Mouse (Mus musculus): ENCODE data around the gene Fbxw7.

DNA sequence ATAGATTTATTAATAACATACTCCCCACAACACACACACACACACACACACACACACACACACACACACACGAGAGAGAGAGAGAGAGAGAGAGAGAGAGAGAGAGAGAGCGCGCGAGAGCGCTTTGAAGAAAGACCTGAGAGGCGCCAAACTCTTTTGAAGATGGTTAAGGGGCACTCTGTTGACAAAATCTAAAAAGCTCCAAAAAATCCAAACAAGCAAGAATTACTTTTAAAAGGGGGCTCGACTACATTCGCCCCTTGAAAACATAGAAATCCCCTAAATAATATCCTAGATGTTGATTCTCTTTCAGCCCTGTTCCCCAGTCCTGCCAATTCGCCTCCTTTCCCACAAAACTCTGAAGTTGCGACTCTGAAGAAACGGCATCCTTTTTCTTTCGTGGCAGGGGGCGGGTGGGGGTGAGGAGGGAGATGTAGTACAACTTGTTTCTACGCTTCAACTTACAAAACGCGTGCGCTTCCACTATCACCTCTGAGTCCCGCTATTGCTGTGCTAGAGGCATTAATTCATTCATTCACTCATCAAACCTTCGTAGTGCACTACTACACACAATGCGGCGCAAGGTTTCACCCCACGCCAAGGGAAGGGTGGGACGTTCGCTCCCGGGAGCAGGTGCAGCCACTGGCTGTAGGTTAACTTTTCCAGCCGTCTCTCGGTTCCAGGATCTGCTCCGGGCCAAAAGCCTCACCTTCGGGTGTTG is 1.5 kb upstream of the Fbxw7 start:
- TF ChIP-seq CTCF (IDR thresholded peaks at IDR 0.05; ENCODE audit: borderline replicate concordance, extremely low read depth, insufficient read depth, insufficient read length) (no peak), POLR2A (IDR thresholded peaks at IDR 0.05; ENCODE audit: borderline replicate concordance, extremely low read depth, insufficient read depth, insufficient read length, poor library complexity, severe bottlenecking) (no peak)
